Mouse (Mus musculus): ENCODE data around the gene Syndig1. TPM values are rescaled to one million over a fixed set of nuclear protein-coding genes. Genes with fewer than 3 reads are reported as not detected.

The Syndig1 gene
- polyA plus RNA-seq, 1 experiment from 2014 or later = 10.0 TPM

DNA sequence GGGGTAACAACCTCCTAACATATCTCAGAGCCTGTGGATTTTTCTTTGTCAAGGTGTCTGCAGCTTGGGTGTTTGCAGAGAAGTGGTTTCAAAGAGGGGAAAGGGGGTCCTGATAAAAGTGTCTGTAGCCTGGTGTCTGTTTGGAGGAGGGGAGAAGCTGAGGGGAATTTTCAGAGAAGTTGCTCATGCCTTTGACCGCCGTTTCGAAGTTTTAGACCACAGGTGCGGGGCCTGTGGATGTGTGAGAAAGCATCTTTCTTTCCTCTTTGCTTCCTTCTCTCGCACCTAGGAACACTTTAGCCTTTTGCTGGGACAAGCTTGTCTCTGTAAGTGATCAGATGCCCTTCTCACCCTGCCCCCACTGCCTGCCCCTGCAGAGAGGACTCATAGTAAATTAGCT lies 3.3 kb downstream of the Syndig1 start:
- H3K36me3 ChIP-seq = no peaks in the 10 kb centered on the region
- H3K4me3 ChIP-seq = peak overlapping the region; percentile 64
- H3K4me2 ChIP-seq (replicated peaks) = peak overlapping the region; percentile 98
- ATAC-seq (ENCODE audit: low FRiP score, low read depth) = no peak
- H3K9me3 ChIP-seq = no peaks in the 10 kb centered on the region
- H3K27ac ChIP-seq (replicated peaks) = no peak overlapping the region
- WGBS = 7% methylated on average over 5 of the region's 5 CpGs
- peaks cover 22% of the 10 kb centered on the region; the same call in 1 of the 2 replicates for H3K4me1 ChIP-seq
- no peak overlapping the region for H3K9ac ChIP-seq (replicated peaks)
- peaks cover 48% of the 10 kb centered on the region for H3K27me3 ChIP-seq

- no peak for ATAC-seq (ENCODE audit: low FRiP score, low read depth)
- Histone ChIP-seq H3K4me1 (peaks cover 20% of the 10 kb centered on the region; the same call in 1 of the 2 replicates), H3K4me3 (no peak overlapping the region), H3K36me3 (no peaks in the 10 kb centered on the region), H3K27ac (replicated peaks) (no peak overlapping the region), H3K9ac (replicated peaks) (no peak overlapping the region), H3K4me2 (replicated peaks) (no peak overlapping the region), H3K9me3 (no peaks in the 10 kb centered on the region), H3K27me3 (peaks cover 34% of the 10 kb centered on the region)
- 89% methylated on average over 1 of the region's 1 CpGs for WGBS
Measured at GRCm38 (mm10) chr2:149835091-149835490, 6.1 kb downstream of the Syndig1 start.

DNA sequence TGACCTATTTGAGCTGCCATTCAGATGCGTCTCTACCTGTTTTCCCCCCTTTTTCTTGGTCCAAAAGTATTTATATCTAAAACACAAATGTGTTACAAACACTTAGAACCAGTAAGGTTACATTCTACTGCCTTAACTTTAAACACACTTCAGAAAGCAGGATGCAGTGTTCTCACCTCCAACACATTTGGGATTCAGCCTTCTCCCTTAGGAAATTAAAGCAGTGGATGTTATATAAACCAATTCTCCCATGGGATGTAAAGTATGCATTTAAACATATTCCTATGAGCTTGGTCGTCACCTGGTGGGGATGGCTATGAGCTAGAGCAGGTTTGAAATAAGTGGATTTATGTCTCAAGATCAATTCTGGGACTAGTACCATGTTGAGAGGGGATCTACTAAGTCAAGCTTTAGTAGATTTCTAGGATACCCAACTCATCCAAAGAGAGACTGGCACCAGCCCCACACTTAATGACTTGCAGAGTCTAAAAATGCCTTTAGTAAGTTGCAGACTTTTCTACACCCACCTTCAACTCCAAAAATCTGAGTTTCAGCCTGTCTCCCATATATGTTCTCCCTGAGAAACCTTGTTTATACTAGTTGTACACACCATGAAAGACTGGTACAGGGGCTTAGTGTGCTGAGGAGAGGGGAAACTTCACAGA lies 7.6 kb downstream of the Syndig1 start:
- no peaks in the 10 kb centered on the region for H3K36me3 ChIP-seq
- ATAC-seq (ENCODE audit: low FRiP score, low read depth) = no peak
- 82% methylated on average over 2 of the region's 2 CpGs for WGBS

DNA sequence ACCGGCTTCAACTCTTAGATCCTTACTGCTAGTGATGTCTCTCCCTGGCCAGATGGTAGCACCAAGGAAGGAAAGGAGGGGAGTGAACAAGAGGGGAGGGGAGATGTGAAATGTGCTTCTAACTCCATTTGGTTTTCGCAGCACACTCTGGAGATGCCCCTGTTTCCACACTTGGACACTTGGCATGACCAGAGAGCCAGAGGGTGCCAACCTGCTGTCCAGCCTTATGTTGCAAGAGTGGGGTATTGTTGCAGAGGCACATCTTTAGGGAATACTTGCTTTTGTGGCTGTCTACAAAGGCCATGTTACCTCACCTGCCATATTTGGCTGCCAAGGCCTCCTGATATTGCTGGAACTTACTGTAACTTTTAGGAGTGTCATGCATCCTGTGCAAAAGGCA lies 10.7 kb downstream of the Syndig1 start:
- Histone ChIP-seq H3K4me1 (no peaks in the 10 kb centered on the region), H3K4me2 (replicated peaks) (no peak overlapping the region), H3K27ac (replicated peaks) (no peak overlapping the region), H3K27me3 (no peaks in the 10 kb centered on the region), H3K9ac (replicated peaks) (no peak overlapping the region), H3K4me3 (no peak overlapping the region), H3K36me3 (no peaks in the 10 kb centered on the region), H3K9me3 (no peaks in the 10 kb centered on the region)
- 86% methylated on average over 2 of the region's 2 CpGs for WGBS
- ATAC-seq (ENCODE audit: low FRiP score, low read depth) = no peak

More for the DNA sequence above, 7.6 kb downstream of the Syndig1 start:
- Histone ChIP-seq H3K27me3 (peaks cover 18% of the 10 kb centered on the region), H3K9me3 (no peaks in the 10 kb centered on the region), H3K4me3 (no peak overlapping the region), H3K4me2 (replicated peaks) (no peak overlapping the region), H3K4me1 (peaks cover 10% of the 10 kb centered on the region; the same call in 1 of the 2 replicates), H3K9ac (replicated peaks) (no peak overlapping the region), H3K27ac (replicated peaks) (no peak overlapping the region)

- no peak for ATAC-seq (ENCODE audit: low FRiP score, low read depth)
- no peaks in the 10 kb centered on the region for H3K4me1 ChIP-seq
- no peak overlapping the region for H3K4me2 ChIP-seq (replicated peaks)
- H3K27ac ChIP-seq (replicated peaks) = no peak overlapping the region
- H3K4me3 ChIP-seq = no peak overlapping the region
- H3K9me3 ChIP-seq = no peaks in the 10 kb centered on the region
- no peaks in the 10 kb centered on the region for H3K36me3 ChIP-seq
- no peak overlapping the region for H3K9ac ChIP-seq (replicated peaks)
- 86% methylated on average over 2 of the region's 2 CpGs for WGBS
- no peaks in the 10 kb centered on the region for H3K27me3 ChIP-seq
Measured at GRCm38 (mm10) chr2:149844575-149844974, 15.6 kb downstream of the Syndig1 start.

- Histone ChIP-seq H3K9me3 (no peaks in the 10 kb centered on the region), H3K36me3 (no peaks in the 10 kb centered on the region), H3K27ac (replicated peaks) (no peak overlapping the region), H3K4me2 (replicated peaks) (no peak overlapping the region), H3K4me1 (no peaks in the 10 kb centered on the region), H3K27me3 (no peaks in the 10 kb centered on the region), H3K9ac (replicated peaks) (no peak overlapping the region), H3K4me3 (no peak overlapping the region)
- ATAC-seq (ENCODE audit: low FRiP score, low read depth) = no peak
- WGBS = 78% methylated on average over 4 of the region's 4 CpGs
Measured at GRCm38 (mm10) chr2:149848778-149849177, 19.8 kb downstream of the Syndig1 start.

GRCm38 (mm10) chr2:149861002-149861401 lies 32.0 kb downstream of the Syndig1 start:
- Histone ChIP-seq H3K27me3 (no peaks in the 10 kb centered on the region), H3K4me1 (no peaks in the 10 kb centered on the region), H3K4me3 (no peak overlapping the region), H3K9me3 (no peaks in the 10 kb centered on the region), H3K9ac (replicated peaks) (no peak overlapping the region), H3K27ac (replicated peaks) (no peak overlapping the region), H3K36me3 (no peaks in the 10 kb centered on the region), H3K4me2 (replicated peaks) (no peak overlapping the region)
- ATAC-seq (ENCODE audit: low FRiP score, low read depth) = no peak
- 86% methylated on average over 3 of the region's 3 CpGs for WGBS

- WGBS = 56% methylated on average over 5 of the region's 5 CpGs
- no peaks in the 10 kb centered on the region for H3K9me3 ChIP-seq
- H3K4me3 ChIP-seq = no peak overlapping the region
- ATAC-seq (ENCODE audit: low FRiP score, low read depth) = no peak
- no peaks in the 10 kb centered on the region for H3K36me3 ChIP-seq
- no peak overlapping the region for H3K9ac ChIP-seq (replicated peaks)
- no peaks in the 10 kb centered on the region for H3K4me1 ChIP-seq
- no peaks in the 10 kb centered on the region for H3K27me3 ChIP-seq
- no peak overlapping the region for H3K4me2 ChIP-seq (replicated peaks)
- H3K27ac ChIP-seq (replicated peaks) = no peak overlapping the region
Measured at GRCm38 (mm10) chr2:149865914-149866435, 37.0 kb downstream of the Syndig1 start.

GRCm38 (mm10) chr2:149870496-149870895 lies 41.5 kb downstream of the Syndig1 start:
- no peaks in the 10 kb centered on the region for H3K27me3 ChIP-seq
- H3K4me1 ChIP-seq = no peaks in the 10 kb centered on the region
- H3K36me3 ChIP-seq = no peaks in the 10 kb centered on the region
- no peak overlapping the region for H3K4me2 ChIP-seq (replicated peaks)
- no peak overlapping the region for H3K4me3 ChIP-seq
- H3K9me3 ChIP-seq = no peaks in the 10 kb centered on the region
- ATAC-seq (ENCODE audit: low FRiP score, low read depth) = no peak
- no peak overlapping the region for H3K27ac ChIP-seq (replicated peaks)
- no peak overlapping the region for H3K9ac ChIP-seq (replicated peaks)
- 78% methylated on average over 2 of the region's 2 CpGs for WGBS

DNA sequence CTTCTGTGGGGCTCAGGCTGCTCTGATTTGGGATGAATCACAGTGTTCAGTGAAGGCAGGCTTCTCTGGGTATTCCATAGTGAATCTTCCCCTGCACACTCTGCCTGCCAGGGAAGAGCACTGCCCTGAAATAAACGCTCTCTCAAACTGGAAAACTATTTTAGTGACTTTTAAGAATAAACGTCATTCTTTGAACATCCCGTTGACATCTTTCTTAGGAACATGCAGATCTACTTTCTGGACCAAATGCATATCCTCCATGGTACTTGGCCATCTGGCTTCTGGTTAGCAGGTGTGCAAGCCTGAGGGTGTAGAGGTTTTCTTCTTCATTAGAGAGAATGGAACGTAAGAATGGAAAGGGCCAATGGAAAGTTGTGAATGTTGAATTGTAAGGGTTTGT lies 43.5 kb downstream of the Syndig1 start:
- H3K4me3 ChIP-seq = no peak overlapping the region
- H3K36me3 ChIP-seq = no peaks in the 10 kb centered on the region
- WGBS = 90% methylated on average over 4 of the region's 4 CpGs
- no peaks in the 10 kb centered on the region for H3K27me3 ChIP-seq
- no peaks in the 10 kb centered on the region for H3K9me3 ChIP-seq
- H3K4me2 ChIP-seq (replicated peaks) = no peak overlapping the region
- ATAC-seq (ENCODE audit: low FRiP score, low read depth) = no peak
- H3K9ac ChIP-seq (replicated peaks) = no peak overlapping the region
- H3K4me1 ChIP-seq = no peaks in the 10 kb centered on the region
- H3K27ac ChIP-seq (replicated peaks) = no peak overlapping the region

- H3K4me3 ChIP-seq = no peak overlapping the region
- ATAC-seq (ENCODE audit: low FRiP score, low read depth) = no peak
Measured at GRCm38 (mm10) chr2:149873346-149873745, 44.3 kb downstream of the Syndig1 start.

DNA sequence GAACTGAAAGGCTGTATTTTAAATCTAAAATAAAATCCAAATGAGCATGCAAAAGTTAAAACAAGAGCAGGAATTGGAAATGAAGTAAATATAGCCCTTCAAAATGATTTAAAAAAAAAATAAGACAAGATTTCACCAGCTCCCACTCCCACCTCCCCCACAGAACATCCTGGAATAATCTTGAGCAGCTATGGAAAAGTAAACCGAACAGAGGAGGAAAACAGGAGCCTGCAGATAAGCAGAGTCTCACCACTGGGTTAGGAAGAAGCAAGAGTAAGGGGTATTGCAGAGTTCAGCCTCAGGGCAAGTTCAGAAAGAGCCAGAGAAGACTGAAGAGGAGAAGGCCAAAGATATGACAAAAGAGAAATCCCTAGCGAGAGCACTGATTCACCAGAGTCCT lies 48.9 kb downstream of the Syndig1 start:
- no peaks in the 10 kb centered on the region for H3K9me3 ChIP-seq
- 73% methylated on average over 2 of the region's 2 CpGs for WGBS
- no peak for ATAC-seq (ENCODE audit: low FRiP score, low read depth)

More at GRCm38 (mm10) chr2:149873346-149873745, 44.3 kb downstream of the Syndig1 start:
- no peaks in the 10 kb centered on the region for H3K9me3 ChIP-seq
- H3K27me3 ChIP-seq = no peaks in the 10 kb centered on the region
- no peak overlapping the region for H3K4me2 ChIP-seq (replicated peaks)
- H3K4me1 ChIP-seq = no peaks in the 10 kb centered on the region
- no peak overlapping the region for H3K27ac ChIP-seq (replicated peaks)
- no peak overlapping the region for H3K9ac ChIP-seq (replicated peaks)
- H3K36me3 ChIP-seq = no peaks in the 10 kb centered on the region
- WGBS = 90% methylated on average over 3 of the region's 3 CpGs

DNA sequence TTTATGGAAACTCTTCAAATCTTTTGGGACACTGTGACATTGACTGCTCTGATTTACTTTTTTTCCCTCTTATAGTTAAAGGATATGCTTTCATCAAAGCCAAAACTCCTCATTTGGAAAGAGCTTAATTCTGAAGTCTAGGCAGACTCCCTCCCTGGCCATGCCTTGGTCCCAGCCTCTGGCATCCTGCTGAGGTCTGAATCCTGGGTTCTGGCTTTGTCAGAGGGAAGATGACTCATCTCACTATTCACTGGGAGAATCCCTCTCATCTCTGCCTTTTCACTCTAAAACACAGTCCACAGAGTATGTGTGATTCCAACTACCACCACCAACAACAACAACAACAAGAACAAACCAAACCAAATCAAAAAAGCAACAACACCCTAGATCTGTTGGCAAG lies 58.6 kb downstream of the Syndig1 start:
- no peak overlapping the region for H3K9ac ChIP-seq (replicated peaks)
- no peak overlapping the region for H3K27ac ChIP-seq (replicated peaks)
- H3K36me3 ChIP-seq = no peaks in the 10 kb centered on the region
- no peaks in the 10 kb centered on the region for H3K27me3 ChIP-seq
- no peak overlapping the region for H3K4me3 ChIP-seq
- H3K4me1 ChIP-seq = no peaks in the 10 kb centered on the region
- H3K4me2 ChIP-seq (replicated peaks) = no peak overlapping the region
- no peak for ATAC-seq (ENCODE audit: low FRiP score, low read depth)
- no peaks in the 10 kb centered on the region for H3K9me3 ChIP-seq

More for the DNA sequence above, 48.9 kb downstream of the Syndig1 start:
- Histone ChIP-seq H3K27ac (replicated peaks) (no peak overlapping the region), H3K27me3 (no peaks in the 10 kb centered on the region), H3K4me1 (no peaks in the 10 kb centered on the region), H3K4me2 (replicated peaks) (no peak overlapping the region), H3K4me3 (no peak overlapping the region), H3K9ac (replicated peaks) (no peak overlapping the region), H3K36me3 (no peaks in the 10 kb centered on the region)
